Mouse (Mus musculus) megakaryocyte, embryonic 14.5 days (primary cell): Measurements from ENCODE around the gene Gm13279.

ENCODE experiments used
- FLI1 ChIP-seq: IDR thresholded peaks from 2 replicates; pipeline ENCODE4 v1.6.1; 2012; ENCODE audit warnings: low read length, inconsistent platforms, mixed read lengths
- GATA1 ChIP-seq: IDR thresholded peaks from 3 replicates; pipeline ENCODE4 v1.6.1; 2012; ENCODE audit warnings: mixed read lengths, low read length, inconsistent platforms, borderline replicate concordance

- TF ChIP-seq GATA1 (no peak), FLI1 (no peak)
These were observed 33.3 kb downstream of the Gm13279 start for GRCm38 (mm10) chr4:88830523-88830922.
